Mouse (Mus musculus): ENCODE results near the gene Zfp781. TPM values are rescaled to one million over a fixed set of nuclear protein-coding genes. Genes with fewer than 3 reads are reported as not detected.
"Not testable (repeated sequence)": the region's sequence is repeated elsewhere in the genome, so short reads cannot be mapped to it uniquely, and the experiment has no call there.

The Zfp781 gene
- 0.55 TPM in 1 of 2 replicates, not detected in the other for total RNA-seq (2017)

DNA sequence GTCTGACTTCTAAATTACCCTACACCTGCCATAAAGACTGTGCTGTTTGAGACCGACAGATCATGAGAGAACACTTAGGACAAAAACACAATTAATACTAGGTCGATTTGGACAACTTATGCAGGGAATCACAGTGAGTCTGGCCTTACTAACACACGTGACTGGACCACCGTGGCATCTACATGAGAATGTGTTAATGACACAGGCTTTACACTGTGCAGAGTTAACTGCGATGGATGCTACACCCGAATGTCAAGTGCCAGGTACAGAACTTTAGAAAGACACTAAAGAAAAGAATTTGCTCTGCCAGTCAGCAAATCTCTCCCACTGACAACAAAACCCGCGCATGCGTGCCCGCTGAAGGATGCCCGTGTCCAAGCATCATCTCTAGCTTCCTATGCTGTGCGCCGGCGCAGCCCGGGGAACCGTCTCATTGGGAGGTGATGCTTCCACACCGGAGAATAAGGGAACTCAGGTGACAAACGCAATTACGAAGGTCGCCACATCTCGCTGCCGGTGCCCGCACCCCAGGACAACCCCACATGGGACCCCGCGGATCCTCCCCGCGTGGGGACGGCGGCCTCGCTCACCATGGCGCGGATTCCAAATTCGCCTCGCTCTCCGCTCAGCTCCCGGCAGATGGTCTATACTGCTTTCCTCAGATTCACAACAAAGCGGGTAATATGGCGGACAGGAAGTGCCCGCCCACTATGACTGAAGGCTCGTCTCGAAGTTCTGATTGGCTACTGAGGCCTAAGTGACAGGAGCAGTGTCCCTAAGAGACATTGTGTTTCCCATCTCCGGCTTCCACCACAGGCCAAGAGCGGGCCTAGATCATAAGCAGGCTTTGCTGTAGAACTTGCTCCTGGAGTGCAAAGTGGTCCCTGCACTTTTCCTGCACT is at the start of gene Zfp781:
Zfp781 (minus strand) TSS at position 639 of the 902 bp plus-strand sequence.
- peak; percentile 93 for ATAC-seq (replicated peaks; ENCODE audit: low read depth, poor library complexity, severe bottlenecking)

DNA sequence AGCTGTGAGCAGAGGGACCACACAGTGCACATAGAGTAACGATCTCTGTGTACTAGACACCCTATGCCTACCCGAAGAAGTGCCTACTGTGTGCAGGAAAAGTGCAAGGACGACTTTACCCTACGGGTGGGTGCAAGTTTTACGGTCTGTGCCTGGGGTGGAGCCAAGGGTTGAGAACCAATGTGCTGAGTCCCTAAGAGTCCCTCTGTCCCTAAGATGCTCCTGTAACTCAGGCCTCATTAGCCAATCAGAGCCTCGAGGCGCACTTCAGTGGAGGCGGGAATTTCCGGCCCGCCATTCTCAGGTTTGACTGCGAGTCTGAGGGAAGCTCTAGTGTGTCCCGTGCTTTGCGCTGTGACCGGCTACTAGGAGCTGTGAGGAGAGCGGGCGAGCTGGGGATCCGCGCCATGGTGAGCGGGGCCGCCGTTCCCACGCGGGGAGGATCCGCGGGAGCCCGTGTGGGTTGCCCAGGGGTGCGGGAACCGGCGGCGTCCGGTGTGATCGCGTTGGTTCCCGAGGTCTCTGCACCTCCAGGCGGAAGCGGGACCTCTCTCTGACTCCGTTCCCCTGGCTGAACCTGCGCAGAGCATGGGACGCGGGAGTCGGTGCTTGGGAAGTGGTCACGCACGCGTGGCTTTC is 48.2 kb upstream of the Zfp781 start:
- ATAC-seq (replicated peaks; ENCODE audit: low read depth, poor library complexity, severe bottlenecking): not testable (repeated sequence)

DNA sequence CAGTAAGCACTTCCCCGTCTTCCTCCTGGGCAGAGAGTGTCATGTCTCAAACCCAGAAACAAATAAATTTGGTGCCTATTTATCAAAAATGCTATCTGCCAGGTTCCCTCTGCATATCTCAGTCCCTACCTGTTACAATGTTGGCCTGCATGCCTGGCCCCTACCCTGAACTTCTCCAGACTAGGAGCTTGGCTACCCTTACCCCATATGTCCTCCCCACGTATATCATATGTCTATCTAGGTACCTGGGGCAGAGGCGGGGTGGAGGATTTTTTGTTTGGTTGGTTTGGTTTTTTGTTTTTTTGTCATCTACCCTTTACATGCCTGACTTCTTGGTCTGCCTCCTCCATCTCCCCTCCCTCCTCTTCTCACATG is 451 bp upstream of the Zfp781 start:
- not testable (repeated sequence) for ATAC-seq (replicated peaks; ENCODE audit: low read depth, poor library complexity, severe bottlenecking)

DNA sequence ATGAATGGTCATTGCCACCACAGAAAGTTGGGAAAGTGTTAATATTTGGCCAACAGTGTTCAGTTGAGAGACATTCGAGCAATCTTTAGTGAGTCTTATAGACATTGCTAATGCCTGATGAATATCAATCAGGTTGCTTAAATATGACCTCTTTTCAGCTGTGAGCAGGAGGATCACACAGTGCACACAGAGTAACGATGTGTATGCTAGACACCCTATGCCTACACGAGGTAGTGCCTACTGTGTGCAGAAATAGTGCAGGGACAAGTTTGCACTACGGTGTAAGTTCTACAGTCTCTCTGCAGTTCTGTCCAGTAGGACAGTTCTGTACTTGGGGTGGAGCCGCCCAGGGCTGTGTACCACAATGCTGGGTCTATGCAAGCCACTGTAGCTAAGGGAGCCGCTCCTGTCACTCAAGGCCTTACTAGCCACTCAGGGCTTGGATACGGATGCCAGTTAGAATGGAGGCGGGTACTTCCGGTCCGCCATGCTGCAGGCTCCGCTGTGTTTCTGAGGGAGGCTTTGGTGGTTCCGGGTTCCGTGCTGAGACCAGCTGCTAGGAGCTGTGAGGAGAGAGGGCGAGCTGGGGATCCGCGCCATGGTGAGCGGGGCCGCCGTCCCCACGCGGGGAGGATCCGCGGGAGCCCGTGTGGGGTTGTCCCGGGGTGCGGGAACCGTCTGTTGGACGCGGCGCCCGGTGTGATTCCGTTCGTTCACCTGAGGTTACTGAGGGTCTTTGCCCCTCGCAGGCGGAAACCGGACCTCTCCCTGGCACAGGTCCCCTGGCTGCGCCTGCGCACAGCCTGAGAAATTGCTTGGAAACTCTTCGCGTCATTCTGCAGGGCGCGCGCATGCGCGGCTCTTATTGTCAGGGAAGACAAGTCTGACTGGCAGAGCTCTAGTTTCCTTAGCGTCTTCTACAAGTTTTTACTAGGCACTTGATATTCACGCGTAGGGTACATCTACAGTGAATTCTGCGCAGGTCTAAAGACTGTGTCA is 66.6 kb downstream of the Zfp781 start, which contains the start of gene Gm32687:
Gm32687 (plus strand) TSS at position 526 of the 999 bp plus-strand sequence.
- ATAC-seq (replicated peaks; ENCODE audit: low read depth, poor library complexity, severe bottlenecking): peak; percentile 99

Other genes starting within 250 kb of the Zfp781 start
- 20.1 and 22.7 TPM in 2 replicates for gene Zfp433, start 225.7 kb downstream of the Zfp781 start, total RNA-seq (2017)
- gene Gm3055, start 159.3 kb downstream of the Zfp781 start, total RNA-seq (2017): 1.2 and 4.0 TPM in 2 replicates
- 2.3 TPM in 1 of 2 replicates, not detected in the other for gene Gm4767, start 118.3 kb downstream of the Zfp781 start, total RNA-seq (2017)
- 3.9 and 7.3 TPM in 2 replicates for gene Gm32687, start 66.5 kb downstream of the Zfp781 start, total RNA-seq (2017)
- 6.1 and 9.4 TPM in 2 replicates for gene Zfp873, start 117.6 kb upstream of the Zfp781 start, total RNA-seq (2017)
- gene BC024063, start 152.9 kb upstream of the Zfp781 start, total RNA-seq (2017): 0.55 TPM in 1 of 2 replicates, not detected in the other
- 6.8 and 11.1 TPM in 2 replicates for gene AU041133, start 197.5 kb upstream of the Zfp781 start, total RNA-seq (2017)